Mouse (Mus musculus): ENCODE data around the gene Zbtb24.
"Not testable (repeated sequence)": the region's sequence is repeated elsewhere in the genome, so short reads cannot be mapped to it uniquely, and the experiment has no call there.

Gene Zbtb24

GRCm38 (mm10) chr10:41450137-41450670, at the start of gene Zbtb24:
TSS of gene Zbtb24 (plus strand) at chr10:41450383.
- DNase-seq, result peak; percentile 93

- DNase-seq, result no peak
These were observed 49.1 kb upstream of the Zbtb24 start for GRCm38 (mm10) chr10:41401097-41401496.

GRCm38 (mm10) chr10:41403364-41403763, 46.8 kb upstream of the Zbtb24 start:
- no peak for DNase-seq

- no peak for DNase-seq
These were observed 46.1 kb upstream of the Zbtb24 start for GRCm38 (mm10) chr10:41403893-41404612.

GRCm38 (mm10) chr10:41410176-41410575, 40.0 kb upstream of the Zbtb24 start:
- DNase-seq, result not testable (repeated sequence)

GRCm38 (mm10) chr10:41410821-41411220, 39.4 kb upstream of the Zbtb24 start:
- DNase-seq, result not testable (repeated sequence)

GRCm38 (mm10) chr10:41413471-41413870, 36.7 kb upstream of the Zbtb24 start:
- not testable (repeated sequence) for DNase-seq

GRCm38 (mm10) chr10:41415368-41415767, 34.8 kb upstream of the Zbtb24 start:
- not testable (repeated sequence) for DNase-seq

GRCm38 (mm10) chr10:41420496-41421200, 29.5 kb upstream of the Zbtb24 start:
- no peak for DNase-seq

- DNase-seq, result no peak
These were observed 26.5 kb upstream of the Zbtb24 start for GRCm38 (mm10) chr10:41423681-41424080.

- no peak for DNase-seq
These were observed 23.8 kb upstream of the Zbtb24 start for GRCm38 (mm10) chr10:41426368-41426767.

- peak; percentile 51 for DNase-seq
These were observed 15.6 kb upstream of the Zbtb24 start for GRCm38 (mm10) chr10:41434624-41435023.

- DNase-seq, result no peak
These were observed 15.0 kb upstream of the Zbtb24 start for GRCm38 (mm10) chr10:41435141-41435540.

GRCm38 (mm10) chr10:41448216-41448615, 2.0 kb upstream of the Zbtb24 start:
- DNase-seq, result no peak

GRCm38 (mm10) chr10:41449684-41450083, 499 bp upstream of the Zbtb24 start:
- peak; percentile 37 for DNase-seq

GRCm38 (mm10) chr10:41450780-41451522, 768 bp downstream of the Zbtb24 start:
- no peak for DNase-seq

GRCm38 (mm10) chr10:41451656-41452055, 1.5 kb downstream of the Zbtb24 start:
- DNase-seq, result peak; percentile 72

- DNase-seq, result no peak
These were observed 2.6 kb downstream of the Zbtb24 start for GRCm38 (mm10) chr10:41452791-41453190.

- no peak for DNase-seq
These were observed 9.8 kb downstream of the Zbtb24 start for GRCm38 (mm10) chr10:41459990-41460389.

GRCm38 (mm10) chr10:41460501-41460900, 10.3 kb downstream of the Zbtb24 start:
- no peak for DNase-seq

GRCm38 (mm10) chr10:41461057-41461722, 11.0 kb downstream of the Zbtb24 start:
- no peak for DNase-seq

GRCm38 (mm10) chr10:41464401-41464955, 14.3 kb downstream of the Zbtb24 start:
- no peak for DNase-seq
